Mouse (Mus musculus) kidney, adult 18-20 months (tissue): ENCODE data around the gene Pagr1b.

Experiments
- DNase-seq: peaks from one replicate; pipeline ENCODE4 v3.0.0; 2021

The Pagr1b gene

DNA sequence TGATC is at the start of gene Pagr1b:
Gene Pagr1b (minus strand): TSS at position 4 of the 5 bp plus-strand sequence.
- DNase-seq: no peak

DNA sequence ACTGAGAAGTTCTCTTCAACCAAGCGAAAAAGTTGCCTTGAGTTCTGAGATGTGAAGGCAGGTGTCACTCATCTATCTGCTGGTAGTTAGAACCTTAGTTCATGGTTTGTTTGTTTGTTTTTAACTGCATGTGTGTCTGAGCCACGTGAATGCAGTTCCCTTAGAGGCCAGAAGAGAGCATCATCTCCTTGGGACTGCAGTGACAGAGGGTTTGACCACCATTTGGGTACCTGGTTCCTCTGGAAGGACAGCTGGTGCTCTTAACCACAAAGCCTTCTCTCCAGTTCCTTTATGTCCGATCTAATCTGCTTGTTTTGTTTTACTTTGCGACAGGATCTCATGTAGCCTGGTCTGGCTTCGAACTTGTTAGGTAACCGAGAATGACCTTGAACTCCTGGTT is 49.3 kb upstream of the Pagr1b start:
- DNase-seq: no peak

DNA sequence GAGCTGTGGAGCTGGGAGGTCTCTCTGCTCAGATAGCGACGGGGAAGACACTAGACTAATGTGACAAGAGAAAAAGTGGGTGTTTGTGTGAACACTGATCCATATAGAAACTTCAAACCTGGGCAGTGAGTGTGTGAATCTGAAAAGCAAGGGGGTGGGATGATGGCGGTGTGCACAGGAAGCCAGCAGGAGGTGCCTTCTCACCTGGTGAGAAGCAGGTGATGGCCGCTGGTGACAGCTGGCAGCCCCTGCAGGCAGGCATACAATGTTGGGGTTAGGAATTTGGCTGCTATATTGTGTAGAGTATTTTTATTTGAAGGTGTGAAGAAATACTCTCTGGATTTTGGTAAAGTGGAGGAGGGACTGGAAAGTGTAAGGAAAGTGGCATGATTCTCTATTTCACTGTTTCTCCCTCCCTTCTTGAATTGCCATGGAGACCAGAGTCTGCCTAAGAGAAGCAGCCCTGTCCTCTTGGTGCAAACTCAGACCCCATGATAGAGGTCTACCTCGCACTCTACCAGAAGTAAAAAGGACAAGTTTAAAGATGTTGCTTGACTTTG is 38.8 kb upstream of the Pagr1b start:
- no peak for DNase-seq

DNA sequence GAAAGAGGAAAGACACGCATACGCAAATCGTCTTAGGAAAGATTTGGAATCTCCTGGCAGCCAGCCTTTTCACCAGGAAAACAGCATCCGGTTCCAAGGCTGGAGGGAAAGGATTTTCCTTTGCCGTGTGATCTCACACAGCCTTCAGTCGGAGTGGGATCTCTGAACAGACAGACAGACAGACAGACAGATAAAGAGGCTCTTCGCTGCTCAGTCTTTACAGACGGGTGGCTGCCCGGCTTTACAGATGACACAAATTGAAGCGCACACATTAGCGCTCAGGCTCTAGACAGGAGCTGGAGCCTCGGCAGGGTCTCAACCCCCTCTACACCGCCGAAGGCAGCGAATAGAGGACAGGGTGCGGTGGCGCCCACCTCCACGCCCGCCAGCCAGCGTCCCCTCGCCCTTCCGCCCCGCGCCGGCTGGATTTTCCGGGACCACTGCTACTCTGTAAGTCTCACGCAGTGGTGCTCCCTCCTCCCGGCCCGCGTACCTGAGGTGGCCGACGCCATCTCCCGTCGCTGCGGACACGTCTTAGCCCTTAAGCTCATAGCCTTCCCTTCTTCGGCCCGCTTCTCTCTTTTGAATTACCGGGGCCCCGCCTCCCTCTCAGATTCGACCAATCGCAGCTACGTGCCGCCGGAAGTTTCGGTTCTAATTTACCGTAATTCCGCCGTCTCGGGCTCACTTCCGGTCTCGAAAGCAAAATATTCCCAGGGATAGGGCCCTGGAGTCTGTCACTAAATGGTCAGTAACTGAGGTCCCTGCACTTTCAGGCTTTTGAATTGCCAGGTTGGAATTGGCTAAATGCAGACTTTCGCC is 25.8 kb upstream of the Pagr1b start, which contains the start of gene Kif22:
Gene Kif22 (minus strand): TSS at position 621 of the 822 bp plus-strand sequence.
- peak; percentile 91 for DNase-seq

DNA sequence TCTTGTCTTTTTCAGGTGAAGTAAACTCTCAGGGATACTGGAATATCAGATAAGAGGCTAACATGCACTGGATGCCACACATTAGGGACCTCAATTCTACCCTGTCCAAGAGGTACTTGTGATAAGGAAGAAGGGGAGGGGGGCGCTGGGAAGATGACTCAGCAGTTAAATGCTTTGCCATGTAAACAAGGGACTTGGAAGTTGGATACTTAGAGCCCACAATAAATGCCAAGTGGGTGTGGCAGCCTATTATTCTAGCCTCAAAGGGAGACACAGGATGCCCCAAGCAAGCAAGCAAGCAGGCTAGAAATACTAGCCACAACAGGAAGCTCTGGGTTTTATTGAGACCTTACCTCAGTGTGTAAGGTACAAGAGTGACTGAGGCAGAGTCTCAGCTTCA is 15.0 kb upstream of the Pagr1b start:
- no peak for DNase-seq

DNA sequence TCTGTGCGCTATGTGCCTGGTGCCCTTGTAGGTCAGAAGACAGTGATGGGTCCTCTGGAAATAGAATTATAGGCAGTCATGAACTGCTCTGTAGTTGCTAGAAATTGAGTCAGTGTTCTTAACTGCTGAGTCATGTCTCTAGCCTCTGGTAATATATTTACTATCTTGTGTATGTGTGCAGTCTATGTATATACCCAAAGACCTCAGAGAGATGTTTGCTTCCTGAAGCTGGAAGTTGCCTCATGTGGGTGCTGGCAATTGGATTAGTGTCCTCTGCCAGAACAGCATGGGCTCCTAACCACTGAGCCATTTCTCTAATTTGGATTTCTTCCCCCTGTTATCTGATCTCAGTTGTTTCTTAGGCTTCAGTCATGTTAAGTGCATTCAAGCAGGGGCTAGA is 13.9 kb upstream of the Pagr1b start:
- no peak for DNase-seq

DNA sequence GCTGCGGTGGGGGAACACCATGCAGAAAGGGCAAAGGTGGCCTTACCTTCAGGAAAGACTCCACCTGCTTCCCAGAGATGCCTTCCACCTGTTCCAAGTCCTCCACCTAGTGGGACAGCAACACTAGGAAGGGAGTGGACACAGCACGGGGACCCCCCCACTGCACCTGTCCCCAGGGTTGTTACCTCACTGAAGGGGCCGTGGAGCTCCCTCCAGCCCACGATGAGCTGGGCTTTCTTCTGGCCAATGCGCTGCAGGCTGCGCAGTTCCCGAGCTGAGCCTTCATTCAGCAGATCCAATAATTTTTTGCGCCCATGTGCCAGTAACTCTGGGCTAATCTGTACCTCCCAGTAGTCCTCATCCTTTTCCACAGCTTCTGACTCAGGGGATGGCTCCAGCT is 11.6 kb upstream of the Pagr1b start:
- no peak for DNase-seq

DNA sequence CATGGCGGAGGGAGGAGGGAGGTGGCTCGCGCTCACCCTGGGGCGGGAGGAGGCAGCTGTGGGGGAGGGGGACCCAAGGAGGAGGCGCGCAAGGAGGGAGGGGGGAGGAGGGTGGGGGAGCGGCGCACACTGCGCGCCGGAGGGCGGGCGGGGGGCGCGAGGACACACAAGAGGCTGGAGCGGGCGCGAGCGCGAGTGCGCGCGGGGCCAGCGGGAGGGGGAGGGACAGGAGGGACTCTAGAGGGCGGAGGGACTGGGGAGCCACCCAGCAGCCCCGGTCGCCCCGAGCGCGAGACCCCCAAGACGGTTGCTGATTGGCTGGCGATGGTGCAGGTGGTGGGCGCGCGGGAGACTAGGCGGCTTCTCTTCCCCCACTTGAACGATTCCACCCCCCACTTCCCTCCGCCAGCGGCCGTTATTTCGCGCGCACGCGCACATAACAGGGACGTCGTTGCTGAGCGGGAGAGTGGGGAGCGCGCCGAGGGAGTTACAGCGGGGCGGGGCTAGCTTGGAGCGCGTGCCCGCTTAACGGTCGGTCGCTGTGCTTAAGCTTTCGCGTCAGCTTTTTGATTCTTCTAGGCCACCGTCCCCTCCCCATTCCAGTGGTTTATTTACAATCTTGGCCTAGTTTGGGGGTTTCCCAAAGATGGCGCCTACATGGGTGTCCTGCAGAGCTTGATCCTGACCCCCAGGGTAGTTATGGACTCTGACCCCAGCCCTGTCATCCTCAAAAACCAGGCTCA is 10.9 kb upstream of the Pagr1b start, which contains the start of gene Maz:
Gene Maz (minus strand): TSS at position 54 of the 743 bp plus-strand sequence.
- DNase-seq: peak; percentile 100

DNA sequence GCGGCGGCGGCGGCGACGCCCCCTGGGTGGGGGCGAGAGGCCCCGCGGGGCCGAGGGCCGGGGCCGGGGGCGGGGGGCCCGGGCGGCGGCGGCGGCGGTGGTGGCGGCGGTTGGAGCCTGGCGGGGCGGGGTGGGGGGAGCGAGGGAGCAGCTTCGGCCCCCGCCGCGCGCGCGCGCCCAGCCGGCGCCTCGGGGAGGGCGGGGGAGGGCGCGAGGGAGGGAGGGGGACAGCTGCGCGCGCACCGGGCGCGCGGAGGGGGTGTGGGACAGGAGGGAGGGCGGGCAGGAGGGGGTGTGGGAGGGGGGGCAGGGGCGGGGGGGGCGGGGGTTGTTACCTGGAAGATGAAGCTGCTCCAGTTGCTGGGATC is 10.3 kb upstream of the Pagr1b start:
- no peak for DNase-seq

DNA sequence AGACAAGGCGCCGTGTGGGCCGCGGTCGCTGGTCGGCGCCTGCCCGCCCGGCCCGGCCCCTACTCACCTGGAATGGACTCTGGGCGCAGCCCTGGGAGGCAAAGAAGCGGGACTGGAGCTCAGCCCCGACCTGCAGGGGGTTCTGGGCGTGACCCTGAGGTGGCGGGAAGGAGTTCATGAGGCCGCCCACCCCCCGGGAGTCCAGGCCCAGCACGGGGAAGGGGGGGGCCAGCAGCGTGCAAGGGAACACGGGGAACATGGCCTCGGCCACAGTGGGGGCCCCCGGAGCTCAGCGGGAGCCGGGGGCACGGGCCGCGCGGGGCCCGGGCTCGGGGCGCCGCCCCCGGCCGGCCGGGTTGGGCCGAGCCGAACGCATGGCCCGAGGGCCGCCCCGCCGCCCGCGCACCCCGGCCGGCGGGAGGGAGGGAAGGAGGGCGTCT is 9.9 kb upstream of the Pagr1b start:
- DNase-seq: peak; percentile 78

DNA sequence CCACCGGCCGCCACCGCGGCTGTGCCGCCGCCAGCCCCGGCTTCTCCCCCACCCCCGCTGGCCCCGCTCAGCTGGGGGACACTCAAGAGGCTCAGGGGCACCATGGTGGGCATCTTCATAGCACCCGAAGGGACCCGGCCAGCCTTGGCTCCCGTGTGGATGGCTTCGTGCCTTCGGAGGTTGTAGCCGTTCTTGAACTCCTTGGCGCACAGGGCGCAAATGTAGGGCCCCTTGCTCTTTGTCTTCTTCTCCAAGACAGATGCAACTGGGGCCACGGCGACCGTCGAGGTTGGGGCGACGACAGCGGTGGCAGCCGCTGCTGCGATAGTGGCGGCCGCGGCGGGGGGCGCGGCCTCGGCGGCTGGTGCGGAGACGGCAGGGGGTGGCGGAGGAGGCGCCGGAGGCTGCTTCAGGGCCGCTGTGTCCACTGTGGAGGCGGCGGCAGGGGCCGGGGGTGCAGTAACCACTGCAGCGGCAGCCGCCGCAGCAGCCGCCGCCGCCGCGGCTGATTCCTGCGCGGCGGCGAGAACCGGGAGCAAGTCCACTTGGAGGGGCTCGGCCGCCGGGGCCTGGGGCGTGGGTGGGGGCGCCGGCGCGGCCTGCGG is 9.4 kb upstream of the Pagr1b start:
- peak; percentile 59 for DNase-seq

DNA sequence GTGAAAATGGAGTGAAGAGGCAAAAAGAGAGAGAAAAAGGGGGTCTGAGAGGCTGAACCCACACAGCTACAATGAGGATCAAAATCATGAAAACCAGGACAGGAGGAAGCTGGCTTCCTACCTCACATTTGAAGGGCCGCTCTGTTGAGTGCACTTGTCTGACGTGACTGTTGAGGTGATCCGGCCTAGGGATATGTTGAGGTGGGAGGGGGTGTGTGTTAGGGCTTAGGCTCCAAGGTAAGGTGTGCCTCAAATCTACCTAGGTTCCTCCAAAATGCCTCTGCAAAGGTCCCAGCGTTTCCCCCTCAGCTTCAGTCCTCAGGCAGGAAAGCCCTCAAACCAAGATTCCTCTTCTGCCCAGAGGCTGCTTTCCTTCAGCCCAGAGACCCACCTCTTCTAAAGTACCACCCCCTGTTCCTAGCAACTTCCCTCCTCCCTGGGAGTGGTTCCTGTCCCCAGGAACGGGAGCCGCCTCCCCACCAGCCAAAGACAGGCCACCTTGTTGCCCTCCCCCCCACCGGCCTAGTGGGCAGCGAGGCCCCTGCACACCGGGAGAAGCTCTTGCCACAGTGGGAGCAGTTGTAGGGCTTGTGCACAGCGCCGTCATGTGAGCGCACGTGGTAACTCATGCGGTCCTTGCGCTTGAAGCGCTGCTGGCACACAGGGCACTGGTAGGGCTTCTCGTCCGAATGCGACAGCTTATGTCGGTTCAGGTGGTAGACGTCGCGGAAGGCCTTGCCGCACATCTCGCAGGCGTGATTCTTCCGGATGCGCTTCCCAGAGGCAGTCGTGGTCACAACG is 8.7 kb upstream of the Pagr1b start:
- peak; percentile 86 for DNase-seq

DNA sequence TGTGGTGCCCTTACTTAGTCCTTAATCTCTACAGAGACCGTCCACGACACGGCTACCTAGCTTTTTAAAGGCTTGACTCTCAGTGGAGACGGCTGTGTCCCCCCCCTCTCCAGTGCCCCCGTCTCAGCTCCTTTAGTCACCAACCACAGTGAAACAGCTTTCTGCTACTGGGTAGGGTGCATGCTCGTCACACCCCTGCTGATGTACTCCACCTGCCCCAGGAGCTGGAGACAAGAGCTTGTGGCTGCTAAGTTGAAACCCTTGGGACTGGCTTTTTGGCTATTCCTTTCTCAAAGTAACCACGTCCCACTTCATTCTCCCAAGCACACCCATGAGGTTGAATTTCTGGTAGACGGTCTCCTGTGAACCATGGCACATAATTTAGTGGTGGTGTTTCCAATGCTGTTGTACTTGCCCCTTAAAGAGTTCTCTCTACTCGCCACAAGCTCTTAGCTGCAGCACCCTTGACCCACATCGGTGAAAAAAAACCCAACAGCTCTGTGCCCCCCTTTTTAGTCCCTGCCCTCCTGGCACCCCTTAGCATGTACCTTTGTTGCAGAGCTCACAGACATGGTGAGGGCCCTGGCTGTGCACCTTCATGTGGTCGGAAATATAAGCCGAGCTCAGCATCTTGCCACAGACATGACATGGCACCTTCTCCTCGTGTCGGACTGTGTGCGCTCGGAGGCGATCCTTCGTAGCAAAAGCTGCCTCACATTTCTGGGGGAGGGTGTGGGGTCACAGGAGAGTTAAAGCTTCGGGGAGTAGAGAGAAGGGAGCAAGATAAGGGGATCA is 7.8 kb upstream of the Pagr1b start:
- no peak for DNase-seq

DNA sequence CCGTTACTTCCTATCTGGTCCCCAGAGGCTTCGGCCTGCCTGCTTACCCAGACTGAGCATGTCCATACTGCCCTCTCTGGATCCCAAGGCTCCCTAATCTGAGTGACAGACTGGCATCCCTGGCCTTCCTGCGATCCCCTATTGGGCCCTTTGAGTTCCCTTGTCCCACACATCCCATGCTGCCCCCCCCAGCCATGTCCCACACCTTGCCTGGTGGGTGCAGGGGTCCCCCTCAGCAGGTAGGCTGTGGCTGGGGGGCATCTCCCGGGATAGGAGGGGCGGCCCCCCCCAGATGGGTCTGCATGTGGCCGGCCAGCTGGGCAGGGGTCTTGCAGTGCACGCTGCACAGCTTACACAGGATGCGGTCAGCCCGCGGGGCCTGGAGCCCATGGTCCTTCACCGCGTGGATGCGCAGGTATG is 7.0 kb upstream of the Pagr1b start:
- no peak for DNase-seq

DNA sequence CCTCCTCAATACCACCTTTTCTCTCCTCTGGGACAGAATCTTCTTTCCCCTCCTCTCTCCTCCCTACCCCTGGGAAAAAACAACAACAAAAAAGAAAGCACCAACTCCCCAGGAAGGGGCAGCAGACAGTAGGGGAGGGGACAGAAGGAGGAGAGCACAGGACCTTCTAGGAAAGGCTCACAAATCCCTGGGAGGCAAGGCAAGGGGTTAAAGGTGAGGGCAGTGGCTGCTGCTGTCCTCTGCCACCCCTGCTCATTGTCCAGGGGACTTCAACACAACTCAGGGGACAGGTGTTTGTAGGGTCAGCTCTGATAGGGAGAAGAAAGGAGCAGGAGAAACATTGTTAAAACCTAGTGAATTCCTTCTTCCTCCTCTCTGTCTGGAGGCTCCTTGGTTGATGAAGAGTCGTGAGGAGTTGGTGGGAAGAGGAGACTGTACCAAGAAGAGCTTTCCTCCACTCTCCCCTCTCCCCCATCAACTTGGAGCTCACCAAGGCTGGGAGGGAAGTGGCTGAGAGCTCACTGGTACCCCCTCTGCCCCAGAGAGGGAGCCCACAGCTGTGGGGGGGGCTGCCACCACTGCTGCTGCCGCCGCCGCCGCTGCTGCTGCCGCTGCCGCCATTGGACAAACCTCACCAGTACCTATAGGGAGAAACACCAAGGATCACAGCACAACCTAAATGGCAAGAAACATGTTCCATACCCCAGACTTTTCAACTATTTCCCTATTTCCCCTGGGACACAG is 6.4 kb upstream of the Pagr1b start:
- DNase-seq: no peak

DNA sequence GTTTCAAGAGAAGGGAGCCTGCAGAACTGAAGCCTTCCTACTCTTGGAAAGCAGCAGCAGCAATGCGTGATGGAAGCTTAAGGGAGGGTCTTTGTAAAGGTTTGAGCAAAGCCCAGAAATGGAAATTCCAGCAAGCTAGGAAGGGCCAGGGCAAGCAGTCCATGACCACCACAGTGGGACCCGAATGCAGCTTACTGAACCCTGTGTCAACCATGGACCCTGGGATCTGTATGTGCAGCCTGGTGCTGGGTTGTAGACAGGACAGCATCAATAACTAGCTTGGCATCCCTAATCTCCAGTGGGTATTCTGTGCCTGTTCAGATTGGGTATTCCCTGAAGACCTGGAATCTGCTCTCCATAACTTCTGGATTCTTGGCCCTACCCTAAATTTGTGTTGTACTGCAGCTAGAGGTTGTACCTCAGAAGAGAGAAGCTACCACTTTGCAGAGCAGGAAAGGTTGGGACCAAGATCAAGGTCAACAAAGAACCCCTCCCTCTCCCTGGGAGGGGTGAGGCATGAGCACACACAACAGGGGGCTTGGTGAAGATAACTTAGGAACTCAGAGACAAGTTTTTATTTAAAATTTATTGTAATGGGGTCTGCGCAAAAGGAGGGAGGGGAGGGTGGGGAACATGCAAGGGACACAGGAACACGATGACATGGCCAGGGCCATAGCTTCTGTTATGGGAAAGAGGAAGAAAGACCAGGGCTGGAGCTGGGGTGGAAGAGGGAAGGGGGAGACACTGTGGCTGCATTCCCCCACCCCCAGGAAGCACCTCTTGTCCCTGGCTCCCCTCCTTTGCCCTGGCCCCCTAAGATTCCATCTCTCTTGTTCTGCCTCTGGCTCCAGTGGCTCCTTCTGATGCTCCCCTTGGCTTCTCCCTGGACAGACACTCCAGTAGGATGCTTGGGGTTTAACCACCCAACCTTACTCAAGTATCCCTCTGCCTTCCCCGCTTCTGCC is 5.6 kb upstream of the Pagr1b start:
- DNase-seq: no peak

DNA sequence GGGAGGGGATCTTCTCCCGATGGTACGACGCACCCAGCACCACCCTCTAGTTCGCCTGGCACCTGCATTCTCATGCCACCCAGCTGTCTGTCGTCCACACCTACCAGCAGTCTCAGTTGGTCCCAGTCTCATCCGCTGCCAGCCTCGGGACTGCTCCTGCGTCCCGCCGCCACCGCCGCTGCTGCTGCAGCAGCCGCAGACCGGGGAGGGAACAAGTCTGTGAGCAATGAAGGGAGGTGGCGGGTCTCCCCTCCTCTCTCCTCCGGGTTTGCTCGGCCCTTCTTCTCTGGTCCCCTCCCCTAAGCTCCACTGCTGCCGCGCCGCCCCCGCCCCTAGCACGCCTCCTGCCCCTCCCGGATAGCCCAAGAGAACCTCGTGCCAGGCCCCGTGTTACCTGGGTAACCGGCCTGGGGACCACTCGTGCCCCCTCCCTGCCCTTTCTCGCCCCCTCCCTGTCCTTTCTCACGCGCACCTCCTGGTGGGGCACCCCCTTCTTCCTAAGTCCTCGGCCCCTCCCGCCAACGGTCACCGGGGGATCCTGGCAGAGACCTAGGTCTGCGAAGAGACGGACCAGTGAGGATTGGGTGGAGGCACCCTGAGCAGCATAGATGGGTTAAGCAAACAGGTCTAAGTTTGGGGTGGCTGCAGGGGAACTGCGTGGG is 4.7 kb upstream of the Pagr1b start, which contains the start of the genes Gm42742 and Prrt2:
Gene Gm42742 (minus strand): TSS at position 197 of the 662 bp plus-strand sequence.
Gene Prrt2 (minus strand): TSS at position 311 of the 662 bp plus-strand sequence.
- no peak for DNase-seq

DNA sequence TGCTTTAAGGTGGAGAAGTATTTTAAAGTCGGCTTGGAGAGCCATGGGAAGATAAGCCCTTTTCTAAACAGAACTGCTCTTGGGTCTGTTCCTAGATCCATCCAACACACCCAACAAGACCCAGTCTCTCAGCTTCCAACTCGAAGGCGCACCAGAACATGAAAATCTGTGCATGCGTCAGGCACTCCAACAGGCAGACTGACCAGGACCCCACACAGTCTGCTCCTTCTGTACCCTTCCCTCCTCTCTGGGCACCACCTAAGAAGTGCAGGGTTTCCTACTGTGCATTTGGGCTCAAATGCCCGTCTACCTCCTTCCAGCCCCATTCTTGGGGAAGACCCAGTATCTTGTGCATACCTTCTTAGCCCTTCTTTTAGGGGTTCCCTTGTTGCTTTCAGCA is 4.2 kb upstream of the Pagr1b start:
- no peak for DNase-seq

DNA sequence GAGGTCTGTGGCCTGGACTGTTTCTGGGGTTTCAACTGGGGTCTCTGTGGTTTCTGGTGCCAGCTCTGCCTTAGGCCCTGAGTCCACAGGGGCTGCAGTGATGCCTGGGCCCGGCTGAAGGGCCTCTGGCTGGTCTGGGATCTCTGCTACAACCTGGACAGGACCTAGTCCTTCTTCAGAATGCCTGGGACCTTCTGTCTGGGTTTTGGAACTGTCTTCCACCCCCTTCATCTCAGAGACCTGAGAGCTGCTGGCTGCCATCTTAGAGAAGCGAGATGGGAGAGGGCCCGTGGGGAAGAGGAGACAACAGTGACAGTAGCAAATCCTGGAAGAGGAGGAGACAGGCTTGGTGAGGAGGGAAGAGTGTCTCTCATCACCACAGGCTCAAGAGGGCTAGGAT is 3.7 kb upstream of the Pagr1b start:
- no peak for DNase-seq
